Mouse (Mus musculus): ENCODE data around the gene Hsd17b6. TPM values are rescaled to one million over a fixed set of nuclear protein-coding genes. Genes with fewer than 3 reads are reported as not detected.
A peak's percentile ranks its signal among the peaks of the same experiment; 100 is the strongest.

Gene Hsd17b6
- polyA plus RNA-seq, 1 experiment from 2014 or later: not detected

GRCm38 (mm10) chr10:128022196-128022595 is 14.8 kb upstream of the Hsd17b6 start:
- ATAC-seq (ENCODE audit: low FRiP score, low TSS enrichment) (no peak), DNase-seq (no peak)
- H3K4me1 ChIP-seq (ENCODE audit: control insufficient read depth, insufficient read depth, low read length): no peaks in the 10 kb centered on the region
- no peak overlapping the region for H3K27ac ChIP-seq (replicated peaks; ENCODE audit: low read depth, low read length)
- no peaks in the 10 kb centered on the region for H3K9me3 ChIP-seq (ENCODE audit: control insufficient read depth, low read length)
- WGBS: 98% methylated on average over 5 of the region's 5 CpGs
- H3K4me2 ChIP-seq (ENCODE audit: low read length): no peak overlapping the region
- H3K4me3 ChIP-seq (replicated peaks; ENCODE audit: low read depth, low read length): no peak overlapping the region
- peaks cover 47% of the 10 kb centered on the region for H3K36me3 ChIP-seq (ENCODE audit: control insufficient read depth, insufficient read depth, low read length)
- H3K9ac ChIP-seq (replicated peaks; ENCODE audit: low read length): no peak overlapping the region
- no peaks in the 10 kb centered on the region for H3K27me3 ChIP-seq (ENCODE audit: control insufficient read depth, insufficient read depth, low read length)

- Histone ChIP-seq H3K4me3 (replicated peaks; ENCODE audit: low read depth, low read length) (peak within 1 kb of the TSS; percentile 65), H3K27ac (replicated peaks; ENCODE audit: low read depth, low read length) (0 out of 2 replicates have a peak within 1 kb of the TSS, but pooled peaks have one; percentile 9), H3K9ac (replicated peaks; ENCODE audit: low read length) (peak within 1 kb of the TSS; percentile 57; the same call in 1 of the 2 replicates), H3K27me3 (ENCODE audit: control insufficient read depth, insufficient read depth, low read length) (no peaks in the 10 kb centered on the region), H3K9me3 (ENCODE audit: control insufficient read depth, low read length) (no peaks in the 10 kb centered on the region), H3K36me3 (ENCODE audit: control insufficient read depth, insufficient read depth, low read length) (peaks cover 7% of the 10 kb centered on the region; the same call in 1 of the 2 replicates), H3K4me1 (ENCODE audit: control insufficient read depth, insufficient read depth, low read length) (no peaks in the 10 kb centered on the region), H3K4me2 (ENCODE audit: low read length) (peak within 1 kb of the TSS; percentile 65)
- WGBS: 5% methylated on average over 31 of the region's 31 CpGs
- peak; percentile 93 for DNase-seq
- peak; percentile 87 for ATAC-seq (ENCODE audit: low FRiP score, low TSS enrichment)
Observed at GRCm38 (mm10) chr10:128015068-128015934, 7.9 kb upstream of the Hsd17b6 start, which contains the start of gene Prim1. Gene Prim1 (plus strand): TSS chr10:128015168.

GRCm38 (mm10) chr10:128009735-128010134 is 2.3 kb upstream of the Hsd17b6 start:
- 87% methylated on average over 5 of the region's 5 CpGs for WGBS
- Histone ChIP-seq H3K4me3 (replicated peaks; ENCODE audit: low read depth, low read length) (no peak overlapping the region), H3K27me3 (ENCODE audit: control insufficient read depth, insufficient read depth, low read length) (no peaks in the 10 kb centered on the region), H3K4me1 (ENCODE audit: control insufficient read depth, insufficient read depth, low read length) (no peaks in the 10 kb centered on the region), H3K4me2 (ENCODE audit: low read length) (no peak overlapping the region), H3K27ac (replicated peaks; ENCODE audit: low read depth, low read length) (no peak overlapping the region), H3K36me3 (ENCODE audit: control insufficient read depth, insufficient read depth, low read length) (no peaks in the 10 kb centered on the region), H3K9ac (replicated peaks; ENCODE audit: low read length) (no peak overlapping the region), H3K9me3 (ENCODE audit: control insufficient read depth, low read length) (no peaks in the 10 kb centered on the region)
- ATAC-seq (ENCODE audit: low FRiP score, low TSS enrichment) (no peak), DNase-seq (no peak)

- Histone ChIP-seq H3K36me3 (ENCODE audit: control insufficient read depth, insufficient read depth, low read length) (no peaks in the 10 kb centered on the region), H3K27ac (replicated peaks; ENCODE audit: low read depth, low read length) (no peak overlapping the region), H3K4me1 (ENCODE audit: control insufficient read depth, insufficient read depth, low read length) (no peaks in the 10 kb centered on the region), H3K4me2 (ENCODE audit: low read length) (no peak overlapping the region), H3K27me3 (ENCODE audit: control insufficient read depth, insufficient read depth, low read length) (no peaks in the 10 kb centered on the region), H3K9me3 (ENCODE audit: control insufficient read depth, low read length) (no peaks in the 10 kb centered on the region), H3K9ac (replicated peaks; ENCODE audit: low read length) (no peak overlapping the region), H3K4me3 (replicated peaks; ENCODE audit: low read depth, low read length) (no peak overlapping the region)
- DNase-seq (peak; percentile 94), ATAC-seq (ENCODE audit: low FRiP score, low TSS enrichment) (0 out of 2 replicates have a peak, but pooled peaks have one; percentile 53)
- WGBS: 8% methylated on average over 4 of the region's 4 CpGs
Observed at GRCm38 (mm10) chr10:128008207-128008889, 937 bp upstream of the Hsd17b6 start.

GRCm38 (mm10) chr10:128005479-128005878 is 1.9 kb downstream of the Hsd17b6 start:
- no peak for DNase-seq
- Histone ChIP-seq H3K9ac (replicated peaks; ENCODE audit: low read length) (no peak overlapping the region), H3K9me3 (ENCODE audit: control insufficient read depth, low read length) (no peaks in the 10 kb centered on the region), H3K27ac (replicated peaks; ENCODE audit: low read depth, low read length) (no peak overlapping the region), H3K36me3 (ENCODE audit: control insufficient read depth, insufficient read depth, low read length) (no peaks in the 10 kb centered on the region), H3K4me2 (ENCODE audit: low read length) (no peak overlapping the region), H3K27me3 (ENCODE audit: control insufficient read depth, insufficient read depth, low read length) (no peaks in the 10 kb centered on the region), H3K4me3 (replicated peaks; ENCODE audit: low read depth, low read length) (no peak overlapping the region), H3K4me1 (ENCODE audit: control insufficient read depth, insufficient read depth, low read length) (no peaks in the 10 kb centered on the region)
- ATAC-seq (ENCODE audit: low FRiP score, low TSS enrichment): no peak
- 87% methylated on average over 8 of the region's 8 CpGs for WGBS

GRCm38 (mm10) chr10:128004918-128005317 is 2.5 kb downstream of the Hsd17b6 start:
- H3K9ac ChIP-seq (replicated peaks; ENCODE audit: low read length): no peak overlapping the region
- H3K9me3 ChIP-seq (ENCODE audit: control insufficient read depth, low read length): no peaks in the 10 kb centered on the region
- WGBS: 90% methylated on average over 10 of the region's 10 CpGs
- H3K4me3 ChIP-seq (replicated peaks; ENCODE audit: low read depth, low read length): no peak overlapping the region
- ATAC-seq (ENCODE audit: low FRiP score, low TSS enrichment): no peak
- no peak overlapping the region for H3K27ac ChIP-seq (replicated peaks; ENCODE audit: low read depth, low read length)
- no peak overlapping the region for H3K4me2 ChIP-seq (ENCODE audit: low read length)
- H3K27me3 ChIP-seq (ENCODE audit: control insufficient read depth, insufficient read depth, low read length): no peaks in the 10 kb centered on the region
- H3K4me1 ChIP-seq (ENCODE audit: control insufficient read depth, insufficient read depth, low read length): no peaks in the 10 kb centered on the region
- DNase-seq: no peak
- H3K36me3 ChIP-seq (ENCODE audit: control insufficient read depth, insufficient read depth, low read length): no peaks in the 10 kb centered on the region

- no peaks in the 10 kb centered on the region for H3K4me1 ChIP-seq (ENCODE audit: control insufficient read depth, insufficient read depth, low read length)
- H3K27ac ChIP-seq (replicated peaks; ENCODE audit: low read depth, low read length): no peak overlapping the region
- H3K4me3 ChIP-seq (replicated peaks; ENCODE audit: low read depth, low read length): no peak overlapping the region
- no peak for ATAC-seq (ENCODE audit: low FRiP score, low TSS enrichment)
- H3K9me3 ChIP-seq (ENCODE audit: control insufficient read depth, low read length): no peaks in the 10 kb centered on the region
- H3K36me3 ChIP-seq (ENCODE audit: control insufficient read depth, insufficient read depth, low read length): no peaks in the 10 kb centered on the region
- H3K4me2 ChIP-seq (ENCODE audit: low read length): no peak overlapping the region
- WGBS: 83% methylated on average over 3 of the region's 3 CpGs
- no peak for DNase-seq
- H3K9ac ChIP-seq (replicated peaks; ENCODE audit: low read length): no peak overlapping the region
- no peaks in the 10 kb centered on the region for H3K27me3 ChIP-seq (ENCODE audit: control insufficient read depth, insufficient read depth, low read length)
Observed at GRCm38 (mm10) chr10:128003281-128003801, 4.1 kb downstream of the Hsd17b6 start.

GRCm38 (mm10) chr10:127998260-127998659 is 9.2 kb downstream of the Hsd17b6 start:
- Histone ChIP-seq H3K9ac (replicated peaks; ENCODE audit: low read length) (no peak overlapping the region), H3K4me2 (ENCODE audit: low read length) (no peak overlapping the region), H3K27me3 (ENCODE audit: control insufficient read depth, insufficient read depth, low read length) (no peaks in the 10 kb centered on the region), H3K9me3 (ENCODE audit: control insufficient read depth, low read length) (no peaks in the 10 kb centered on the region), H3K4me1 (ENCODE audit: control insufficient read depth, insufficient read depth, low read length) (no peaks in the 10 kb centered on the region), H3K4me3 (replicated peaks; ENCODE audit: low read depth, low read length) (no peak overlapping the region), H3K27ac (replicated peaks; ENCODE audit: low read depth, low read length) (no peak overlapping the region), H3K36me3 (ENCODE audit: control insufficient read depth, insufficient read depth, low read length) (no peaks in the 10 kb centered on the region)
- no peak for DNase-seq
- ATAC-seq (ENCODE audit: low FRiP score, low TSS enrichment): no peak
- 100% methylated on average over 1 of the region's 1 CpGs for WGBS

Data from midbrain, embryonic 14.5 days (tissue).